Mouse (Mus musculus) kidney, adult 2 months (tissue): ENCODE measurements at regions not wholly inside any gene's neighbourhood (a gene's known extent, or its start where the extent isn't known, plus 50 kb on each side); places are given as distances from the start of the nearest gene placed in this dataset.
A peak's percentile ranks its signal among the peaks of the same experiment; 100 is the strongest.

Experiments used
- DNase-seq: peaks from one replicate; pipeline ENCODE4 v3.0.0; 2021
- H3K27ac ChIP-seq: fragments of 200-500 bp; 2 replicates; pipeline ENCODE4 v1.5.1; 2012; ENCODE audit warnings: low read depth, low read length, control low read depth, inconsistent platforms; ENCODE audit not compliant: insufficient read depth
- H3K27me3 ChIP-seq: fragments of 200-500 bp; replicated peaks from 2 replicates; pipeline ENCODE4 v1.6.1; 2012; ENCODE audit warnings: mild to moderate bottlenecking, moderate library complexity, low read length, inconsistent platforms; ENCODE audit not compliant: control insufficient read depth, insufficient read depth
- H3K36me3 ChIP-seq: fragments of 200-500 bp; 2 replicates; pipeline ENCODE4 v1.6.1; 2012; ENCODE audit warnings: mild to moderate bottlenecking, moderate library complexity, low read length, inconsistent platforms; ENCODE audit not compliant: control insufficient read depth, insufficient read depth
- H3K4me1 ChIP-seq: fragments of 200-500 bp; 2 replicates; pipeline ENCODE4 v1.6.1; 2011; ENCODE audit warnings: low read length; ENCODE audit not compliant: control insufficient read depth, insufficient read depth
- H3K4me3 ChIP-seq: fragments of 200-500 bp; 2 replicates; pipeline ENCODE4 v1.5.1; 2011; ENCODE audit warnings: mild to moderate bottlenecking, low read depth, low read length, control low read depth; ENCODE audit not compliant: insufficient read depth
- CTCF ChIP-seq: fragments of 200-500 bp; conservative IDR thresholded peaks from 2 replicates; pipeline ENCODE4 v1.5.1; 2011; ENCODE audit warnings: low read depth, mild to moderate bottlenecking, control low read depth, low read length, moderate library complexity, mixed read lengths; ENCODE audit not compliant: insufficient read depth, insufficient read length
- POLR2A ChIP-seq: fragments of 200-500 bp; IDR thresholded peaks from one replicate; pipeline ENCODE4 v1.6.1; 2011; ENCODE audit warnings: low read depth, low read length, control low read depth
- WGBS: fragments of 180-500 bp; shearing (Covaris S2); methylation state at CpG from one replicate; pipeline ENCODE4 v1.1.7; 2018; 5-methylcytosine and 5-hydroxymethylcytosine counted together

DNA sequence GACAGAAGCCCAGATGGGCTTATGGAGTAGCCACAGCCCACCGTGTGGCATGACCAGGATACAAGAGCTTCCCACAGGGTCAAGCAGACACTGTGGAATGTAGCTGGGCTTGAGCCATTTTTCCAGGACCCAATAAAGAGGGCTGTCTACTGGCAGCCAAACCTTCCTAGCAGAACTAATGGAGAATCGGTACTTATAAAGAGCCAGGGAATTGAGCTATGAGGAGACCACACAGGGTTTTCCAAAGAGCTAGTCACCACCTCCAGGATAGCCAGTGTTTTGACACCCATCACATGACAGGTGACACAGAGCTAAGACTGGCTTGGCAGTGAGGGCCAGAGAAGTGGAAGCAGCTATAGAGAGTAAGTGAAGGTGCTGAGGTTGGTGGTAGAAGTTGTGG, 149.9 kb downstream of the Map2k4 start:
- H3K4me1 ChIP-seq, result no peaks in the 10 kb centered on the region
- no peak overlapping the region for H3K27ac ChIP-seq
- no peaks in the 10 kb centered on the region for H3K36me3 ChIP-seq
- no peaks in the 10 kb centered on the region for H3K27me3 ChIP-seq
- DNase-seq, result no peak
- H3K4me3 ChIP-seq, result no peak overlapping the region
- no peak for TF ChIP-seq CTCF
- TF ChIP-seq POLR2A, result no peak
- WGBS, result 88% methylated on average over 2 of the region's 2 CpGs

- H3K4me1 ChIP-seq, result no peaks in the 10 kb centered on the region
- no peak overlapping the region for H3K27ac ChIP-seq
- WGBS, result 72% methylated on average over 3 of the region's 3 CpGs
- no peak overlapping the region for H3K4me3 ChIP-seq
- DNase-seq, result peak; percentile 7
- no peaks in the 10 kb centered on the region for H3K27me3 ChIP-seq
- H3K36me3 ChIP-seq, result no peaks in the 10 kb centered on the region
- no peak for TF ChIP-seq CTCF
- TF ChIP-seq POLR2A, result no peak
Observed at GRCm38 (mm10) chr11:65637206-65637605, 150.9 kb downstream of the Map2k4 start.

GRCm38 (mm10) chr11:65635307-65635706, 152.8 kb downstream of the Map2k4 start:
- TF ChIP-seq CTCF, result no peak
- no peak for TF ChIP-seq POLR2A
- H3K36me3 ChIP-seq, result no peaks in the 10 kb centered on the region
- no peak overlapping the region for H3K27ac ChIP-seq
- no peaks in the 10 kb centered on the region for H3K27me3 ChIP-seq
- H3K4me3 ChIP-seq, result no peak overlapping the region
- WGBS, result 85% methylated on average over 4 of the region's 4 CpGs
- H3K4me1 ChIP-seq, result no peaks in the 10 kb centered on the region
- DNase-seq, result no peak

DNA sequence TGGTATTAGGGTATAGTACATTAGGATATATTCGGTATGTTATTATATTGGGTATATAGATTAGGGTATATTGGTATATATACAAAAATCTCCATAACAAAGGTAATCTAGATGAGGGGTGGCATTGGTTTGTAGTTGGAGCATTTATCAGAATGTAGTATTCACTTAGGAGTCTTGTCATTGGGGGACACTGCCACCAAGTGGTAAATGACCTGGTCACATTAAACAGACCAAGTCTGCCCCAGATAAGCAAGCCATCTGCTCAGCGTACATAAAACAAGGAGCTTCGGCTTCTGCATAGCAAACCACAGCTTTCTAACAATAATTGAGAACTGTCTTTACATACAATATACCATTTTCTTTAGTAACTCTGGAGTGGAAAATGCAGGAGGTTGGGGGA, 156.9 kb downstream of the Map2k4 start:
- 73% methylated on average over 3 of the region's 3 CpGs for WGBS
- Histone ChIP-seq H3K27ac (no peak overlapping the region), H3K4me1 (no peaks in the 10 kb centered on the region), H3K4me3 (no peak overlapping the region), H3K27me3 (no peaks in the 10 kb centered on the region), H3K36me3 (no peaks in the 10 kb centered on the region)
- DNase-seq, result peak; percentile 28
- TF ChIP-seq POLR2A, result no peak
- peak; percentile 32; the same call in 1 of the 2 replicates for TF ChIP-seq CTCF

GRCm38 (mm10) chr11:65630436-65630835, 157.7 kb downstream of the Map2k4 start:
- Histone ChIP-seq H3K27ac (no peak overlapping the region), H3K4me1 (no peaks in the 10 kb centered on the region), H3K27me3 (no peaks in the 10 kb centered on the region), H3K4me3 (no peak overlapping the region), H3K36me3 (no peaks in the 10 kb centered on the region)
- TF ChIP-seq CTCF (no peak), POLR2A (no peak)
- no peak for DNase-seq
- 83% methylated on average over 1 of the region's 1 CpGs for WGBS

DNA sequence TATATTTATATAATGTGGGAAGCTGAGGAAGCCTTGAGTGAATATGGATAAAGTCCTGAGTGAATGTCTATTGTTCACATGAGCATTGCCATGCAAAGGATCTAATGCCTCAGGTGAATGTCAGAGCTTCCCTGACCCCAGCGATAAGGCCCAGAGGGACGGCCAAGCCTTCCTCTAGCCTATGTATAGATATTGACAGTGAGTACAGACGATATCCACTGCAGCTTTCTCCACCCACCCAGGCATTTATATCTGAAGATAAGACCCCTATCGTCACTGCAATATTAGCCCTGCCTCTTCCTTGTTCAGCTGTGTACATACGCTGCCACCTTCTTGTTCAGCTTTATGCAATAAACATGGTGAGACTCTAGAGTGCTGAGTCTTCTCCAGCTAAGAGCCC, 158.8 kb downstream of the Map2k4 start:
- Histone ChIP-seq H3K27me3 (no peaks in the 10 kb centered on the region), H3K36me3 (no peaks in the 10 kb centered on the region), H3K4me1 (no peaks in the 10 kb centered on the region), H3K27ac (no peak overlapping the region), H3K4me3 (no peak overlapping the region)
- DNase-seq, result no peak
- 95% methylated on average over 5 of the region's 5 CpGs for WGBS
- TF ChIP-seq POLR2A (no peak), CTCF (no peak)

DNA sequence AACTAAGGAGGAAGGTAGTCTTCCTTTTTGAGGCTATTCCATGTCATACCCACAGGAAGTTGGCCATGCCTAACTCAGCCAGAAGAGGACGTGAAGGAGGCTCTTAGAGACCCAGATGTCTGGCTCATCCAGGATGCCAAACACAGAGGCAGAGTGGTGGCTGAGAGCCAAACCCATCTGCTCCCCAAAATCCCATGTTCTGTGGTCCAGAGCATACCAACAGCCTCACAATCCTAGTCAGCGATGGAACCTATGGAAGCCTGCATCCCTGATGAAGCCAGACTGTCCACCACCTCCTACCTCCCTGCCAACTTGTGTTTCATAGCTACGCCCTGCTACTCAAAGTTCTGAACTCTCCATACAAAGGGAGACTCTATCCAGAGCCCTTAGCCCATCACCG, 169.1 kb downstream of the Map2k4 start:
- Histone ChIP-seq H3K4me1 (no peaks in the 10 kb centered on the region), H3K27ac (no peak overlapping the region), H3K36me3 (no peaks in the 10 kb centered on the region), H3K4me3 (no peak overlapping the region), H3K27me3 (no peaks in the 10 kb centered on the region)
- no peak for DNase-seq
- TF ChIP-seq POLR2A, result no peak
- TF ChIP-seq CTCF, result no peak
- WGBS, result 89% methylated on average over 4 of the region's 4 CpGs

DNA sequence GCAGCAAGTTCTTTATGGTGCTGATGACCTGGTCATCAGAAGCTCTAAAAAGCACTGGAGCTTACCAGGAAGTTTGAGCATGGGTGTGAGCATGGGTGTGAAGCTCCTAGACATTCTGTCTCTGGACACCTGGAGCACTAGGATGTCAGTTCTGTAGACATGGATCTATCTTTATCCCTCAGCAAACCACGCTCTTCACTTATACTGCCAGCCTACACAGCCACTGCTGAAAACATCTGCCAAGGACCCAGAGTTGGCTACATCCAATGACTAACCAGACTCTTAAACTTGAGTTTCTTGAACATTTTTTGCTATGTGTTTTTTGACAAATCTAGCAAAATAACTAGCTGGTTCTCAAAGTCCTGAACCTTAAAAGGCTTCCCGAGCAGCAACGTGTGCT, 177.6 kb downstream of the Map2k4 start:
- H3K4me3 ChIP-seq, result no peak overlapping the region
- no peaks in the 10 kb centered on the region for H3K27me3 ChIP-seq
- TF ChIP-seq CTCF (no peak), POLR2A (no peak)
- 90% methylated on average over 3 of the region's 3 CpGs for WGBS
- no peaks in the 10 kb centered on the region for H3K4me1 ChIP-seq
- H3K27ac ChIP-seq, result no peak overlapping the region
- H3K36me3 ChIP-seq, result no peaks in the 10 kb centered on the region
- DNase-seq, result no peak
